15 mouse cellular contexts compared by ENCODE assay signal in genomic region chr1:19899889-19900310, GRCm38 (mm10).
A peak's percentile ranks its signal among the peaks of the same experiment; 100 is the strongest.
DNase-seq lines count a peak whose midpoint lies in the region; ATAC-seq and TF ChIP-seq lines count a peak whose summit lies in the region.
"Had no signal": no experiment of that assay in that cellular context is flagged by ENCODE, and none has a peak within 500 bp of the region (broad histone marks: within the 10 kb centered on the region; RNA-seq: fewer than 3 reads in every experiment).

No protein-coding gene starts in this region.

- no peak overlapping the region for H3K27ac ChIP-seq in forebrain, embryonic 12.5 days
- no peak overlapping the region for H3K27ac ChIP-seq in hindbrain, embryonic 15.5 days (replicated peaks)
- peak overlapping the region; percentile 51; the same call in 1 of the 2 replicates for H3K27ac ChIP-seq in midbrain, postnatal 0 days (ENCODE audit: low read depth, low read length)

- H3K4me2 ChIP-seq in forebrain, embryonic 12.5 days: no peak overlapping the region
- H3K4me2 ChIP-seq in hindbrain, embryonic 15.5 days: no peak overlapping the region
- no peak overlapping the region for H3K4me2 ChIP-seq in midbrain, postnatal 0 days (ENCODE audit: low read depth, low read length, poor library complexity, severe bottlenecking)
- H3K4me2 ChIP-seq: heart, embryonic 11.5 days; lung, embryonic 14.5 days had no signal

- DNase-seq in embryo, embryonic 10.5 days (ENCODE audit: low spot score): peak; percentile 20
- DNase-seq in midbrain, postnatal 0 days (ENCODE audit: low spot score): peak; percentile 32
- DNase-seq in left cerebral cortex, postnatal 10 days (ENCODE audit: extremely low spot score in 1 of 2, low spot score in 2 of 2): no peak
- no peak for DNase-seq in adrenal gland, adult 18-20 months (ENCODE audit: low spot score in 2 of 2)
- DNase-seq: heart, postnatal 4 days; kidney, adult 2 months; kidney, postnatal 36 days; lung, embryonic 14.5 days; right cerebral cortex, adult 18-20 months had no signal

- no peak overlapping the region for H3K4me3 ChIP-seq in forebrain, embryonic 12.5 days (replicated peaks)
- H3K4me3 ChIP-seq in hindbrain, embryonic 15.5 days: no peak overlapping the region
- H3K4me3 ChIP-seq in midbrain, postnatal 0 days (ENCODE audit: low read depth, low read length): no peak overlapping the region
- H3K4me3 ChIP-seq: erythroblast, embryonic 14.5 days had no signal

- no peak overlapping the region for H3K9ac ChIP-seq in forebrain, embryonic 12.5 days
- no peak overlapping the region for H3K9ac ChIP-seq in hindbrain, embryonic 15.5 days
- H3K9ac ChIP-seq in midbrain, postnatal 0 days (replicated peaks; ENCODE audit: low read length, poor library complexity, severe bottlenecking): no peak overlapping the region
- H3K9ac ChIP-seq: lung, embryonic 14.5 days had no signal

- intact Hi-C loops in left cerebral cortex, postnatal 10 days (cut with DNase I): no loop called here

- peaks cover 58% of the 10 kb centered on the region for H3K27me3 ChIP-seq in forebrain, embryonic 12.5 days
- H3K27me3 ChIP-seq in hindbrain, embryonic 15.5 days: no peaks in the 10 kb centered on the region
- H3K27me3 ChIP-seq in midbrain, postnatal 0 days (ENCODE audit: insufficient read depth, low read length): no peaks in the 10 kb centered on the region; the same call in 1 of the 2 replicates

- ATAC-seq in forebrain, embryonic 12.5 days (ENCODE audit: low FRiP score): peak; percentile 53; the same call in 1 of the 2 replicates
- ATAC-seq in hindbrain, embryonic 15.5 days (ENCODE audit: low FRiP score, low read depth): peak; percentile 68
- peak; percentile 81 for ATAC-seq in midbrain, postnatal 0 days (ENCODE audit: low FRiP score)
- no peak for ATAC-seq in granulocyte monocyte progenitor cell, adult 5-6 weeks (replicated peaks; ENCODE audit: poor library complexity, severe bottlenecking)
- ATAC-seq: CD4-positive, CD25-positive, alpha-beta regulatory T cell, adult 4 months had no signal

- no peak for TF ChIP-seq CTCF in midbrain, postnatal 0 days (IDR thresholded peaks at IDR 0.05)

- peaks cover 18% of the 10 kb centered on the region for H3K4me1 ChIP-seq in forebrain, embryonic 12.5 days
- peaks cover 10% of the 10 kb centered on the region; the same call in 1 of the 2 replicates for H3K4me1 ChIP-seq in hindbrain, embryonic 15.5 days (replicated peaks)
- H3K4me1 ChIP-seq in midbrain, postnatal 0 days (ENCODE audit: insufficient read depth, low read length): no peaks in the 10 kb centered on the region

- 12% methylated on average over 12 of the region's 12 CpGs for WGBS in forebrain, embryonic 12.5 days
- 34% methylated on average over 12 of the region's 12 CpGs for WGBS in hindbrain, embryonic 15.5 days
- 16% methylated on average over 12 of the region's 12 CpGs for WGBS in midbrain, postnatal 0 days

- H3K36me3 ChIP-seq in forebrain, embryonic 12.5 days (replicated peaks): no peaks in the 10 kb centered on the region
- H3K36me3 ChIP-seq in hindbrain, embryonic 15.5 days: no peaks in the 10 kb centered on the region
- no peaks in the 10 kb centered on the region for H3K36me3 ChIP-seq in midbrain, postnatal 0 days (ENCODE audit: insufficient read depth, low read length)

- no peaks in the 10 kb centered on the region for H3K9me3 ChIP-seq in forebrain, embryonic 12.5 days
- no peaks in the 10 kb centered on the region for H3K9me3 ChIP-seq in hindbrain, embryonic 15.5 days
- no peaks in the 10 kb centered on the region for H3K9me3 ChIP-seq in midbrain, postnatal 0 days (ENCODE audit: low read length)

Comparison
In these comparisons a context has a peak if more than half of its experiments do, and no peak if none do; other contexts are left out.
1. DNase-seq: peak in embryo, embryonic 10.5 days (single experiment) and midbrain, postnatal 0 days (single experiment); none in left cerebral cortex, postnatal 10 days (0 of 2) and adrenal gland, adult 18-20 months (0 of 2).